Mouse (Mus musculus) forebrain, embryonic 15.5 days (tissue): Measurements from ENCODE around the gene Tssk1. TPM values are rescaled to one million over a fixed set of nuclear protein-coding genes. Genes with fewer than 3 reads are reported as not detected.

Source experiments
- ATAC-seq: fragments of 200-750 bp; cut with Nextera tagmentation; replicated peaks from 2 replicates; pipeline ENCODE4 v1.8.0; 2017; ENCODE audit warnings: mild to moderate bottlenecking, moderate TSS enrichment, moderate library complexity
- H3K27ac ChIP-seq: fragments of 300-500 bp; sonication (generic); replicated peaks from 2 replicates; pipeline ENCODE4 v1.5.1; 2015; ENCODE audit warnings: mild to moderate bottlenecking, inconsistent platforms
- H3K27me3 ChIP-seq: fragments of 300-500 bp; sonication (generic); 2 replicates; pipeline ENCODE4 v1.6.1; 2015; ENCODE audit warnings: inconsistent platforms
- H3K36me3 ChIP-seq: fragments of 300-500 bp; sonication (generic); 2 replicates; pipeline ENCODE4 v1.6.1; 2015; ENCODE audit warnings: mild to moderate bottlenecking, inconsistent platforms
- H3K4me1 ChIP-seq: fragments of 300-500 bp; sonication (generic); 2 replicates; pipeline ENCODE4 v1.6.1; 2015; ENCODE audit warnings: inconsistent platforms
- H3K4me2 ChIP-seq: fragments of 300-500 bp; sonication (generic); replicated peaks from 2 replicates; pipeline ENCODE4 v1.6.1; 2015; ENCODE audit warnings: mild to moderate bottlenecking, inconsistent platforms
- H3K4me3 ChIP-seq: fragments of 300-500 bp; sonication (generic); 2 replicates; pipeline ENCODE4 v1.5.1; 2015; ENCODE audit warnings: mild to moderate bottlenecking, inconsistent platforms
- H3K9ac ChIP-seq: fragments of 300-500 bp; sonication (generic); replicated peaks from 2 replicates; pipeline ENCODE4 v1.6.1; 2015; ENCODE audit warnings: mild to moderate bottlenecking, inconsistent platforms
- H3K9me3 ChIP-seq: fragments of 300-500 bp; sonication (generic); 2 replicates; pipeline ENCODE4 v1.6.1; 2016; ENCODE audit warnings: inconsistent platforms
- WGBS: fragments of 180-500 bp; shearing (Covaris S2); methylation state at CpG from one replicate; pipeline ENCODE4 v1.1.7; 2015; ENCODE audit warnings: mixed read lengths; 5-methylcytosine and 5-hydroxymethylcytosine counted together
- polyA plus RNA-seq: library from polyadenylated mRNA; unstranded; fragments of >200 nt; fragmentation: Nextera tagmentation; extraction: Ambion mirVana; gene quantifications from 2 replicates; pipeline ENCODE4 v1.2.1, GENCODE M21; 2015

Tssk1 gene
- polyA plus RNA-seq, 1 experiment from 2014 or later = 0.09 TPM

- Histone ChIP-seq H3K4me1 (no peaks in the 10 kb centered on the region), H3K27ac (no peak overlapping the region), H3K36me3 (peaks cover 21% of the 10 kb centered on the region; the same call in 1 of the 2 replicates), H3K4me3 (no peak overlapping the region), H3K27me3 (no peaks in the 10 kb centered on the region), H3K4me2 (no peak overlapping the region), H3K9ac (no peak overlapping the region), H3K9me3 (no peaks in the 10 kb centered on the region)
- WGBS = 93% methylated on average over 4 of the region's 4 CpGs
- ATAC-seq = no peak
These were observed 18.8 kb upstream of the Tssk1 start for GRCm38 (mm10) chr16:17875174-17875573.

GRCm38 (mm10) chr16:17876096-17876495 lies 17.9 kb upstream of the Tssk1 start:
- WGBS = 95% methylated on average over 1 of the region's 1 CpGs
- H3K9ac ChIP-seq = no peak overlapping the region
- H3K27ac ChIP-seq = no peak overlapping the region
- peaks cover 12% of the 10 kb centered on the region; the same call in 1 of the 2 replicates for H3K36me3 ChIP-seq
- no peak overlapping the region for H3K4me2 ChIP-seq
- no peaks in the 10 kb centered on the region for H3K27me3 ChIP-seq
- H3K9me3 ChIP-seq = no peaks in the 10 kb centered on the region
- no peaks in the 10 kb centered on the region for H3K4me1 ChIP-seq
- no peak overlapping the region for H3K4me3 ChIP-seq
- ATAC-seq = no peak

GRCm38 (mm10) chr16:17879571-17879970 lies 14.5 kb upstream of the Tssk1 start:
- Histone ChIP-seq H3K9ac (no peak overlapping the region), H3K27ac (no peak overlapping the region), H3K36me3 (no peaks in the 10 kb centered on the region; the same call in 1 of the 2 replicates), H3K27me3 (no peaks in the 10 kb centered on the region), H3K4me3 (no peak overlapping the region), H3K9me3 (no peaks in the 10 kb centered on the region), H3K4me1 (no peaks in the 10 kb centered on the region), H3K4me2 (no peak overlapping the region)
- WGBS = 97% methylated on average over 4 of the region's 4 CpGs
- ATAC-seq = no peak

- Histone ChIP-seq H3K27me3 (no peaks in the 10 kb centered on the region), H3K27ac (no peak overlapping the region), H3K4me3 (no peak overlapping the region), H3K4me1 (no peaks in the 10 kb centered on the region), H3K36me3 (no peaks in the 10 kb centered on the region; the same call in 1 of the 2 replicates), H3K9me3 (no peaks in the 10 kb centered on the region), H3K9ac (no peak overlapping the region), H3K4me2 (no peak overlapping the region)
- no peak for ATAC-seq
These were observed 11.8 kb upstream of the Tssk1 start for GRCm38 (mm10) chr16:17882196-17882595.

GRCm38 (mm10) chr16:17884116-17884515 lies 9.9 kb upstream of the Tssk1 start:
- Histone ChIP-seq H3K9ac (no peak overlapping the region), H3K27ac (no peak overlapping the region), H3K36me3 (no peaks in the 10 kb centered on the region; the same call in 1 of the 2 replicates), H3K4me1 (no peaks in the 10 kb centered on the region), H3K27me3 (no peaks in the 10 kb centered on the region), H3K9me3 (no peaks in the 10 kb centered on the region), H3K4me2 (no peak overlapping the region), H3K4me3 (no peak overlapping the region)
- ATAC-seq = no peak
- WGBS = 90% methylated on average over 6 of the region's 6 CpGs

GRCm38 (mm10) chr16:17889689-17890341 lies 4.2 kb upstream of the Tssk1 start:
- Histone ChIP-seq H3K4me2 (peak overlapping the region; percentile 84), H3K4me1 (peaks cover 27% of the 10 kb centered on the region), H3K9me3 (no peaks in the 10 kb centered on the region), H3K27me3 (no peaks in the 10 kb centered on the region), H3K36me3 (no peaks in the 10 kb centered on the region), H3K27ac (no peak overlapping the region), H3K9ac (peak overlapping the region; percentile 100), H3K4me3 (peak overlapping the region; percentile 96)
- no peak for ATAC-seq
- 81% methylated on average over 6 of the region's 6 CpGs for WGBS

- Histone ChIP-seq H3K27me3 (no peaks in the 10 kb centered on the region), H3K4me1 (peaks cover 27% of the 10 kb centered on the region), H3K9me3 (no peaks in the 10 kb centered on the region), H3K36me3 (no peaks in the 10 kb centered on the region), H3K9ac (peak overlapping the region; percentile 100), H3K4me2 (peak overlapping the region; percentile 84), H3K27ac (peak overlapping the region; percentile 96; the same call in 1 of the 2 replicates), H3K4me3 (peak overlapping the region; percentile 96)
- WGBS = 45% methylated on average over 2 of the region's 2 CpGs
- ATAC-seq = no peak
These were observed 3.7 kb upstream of the Tssk1 start for GRCm38 (mm10) chr16:17890342-17890727.

GRCm38 (mm10) chr16:17890917-17891566 lies 3.0 kb upstream of the Tssk1 start:
- H3K4me2 ChIP-seq = peak overlapping the region; percentile 84
- no peaks in the 10 kb centered on the region for H3K9me3 ChIP-seq
- H3K27ac ChIP-seq = peak overlapping the region; percentile 96
- peak overlapping the region; percentile 96 for H3K4me3 ChIP-seq
- no peaks in the 10 kb centered on the region for H3K27me3 ChIP-seq
- H3K4me1 ChIP-seq = peaks cover 27% of the 10 kb centered on the region
- H3K36me3 ChIP-seq = no peaks in the 10 kb centered on the region
- peak; percentile 71 for ATAC-seq
- WGBS = under 1% methylated on average over 43 of the region's 44 CpGs
- peak overlapping the region; percentile 100 for H3K9ac ChIP-seq

GRCm38 (mm10) chr16:17891567-17891959 lies 2.5 kb upstream of the Tssk1 start, which contains the start of gene Gm20518:
Gene Gm20518, minus strand, starts transcription at chr16:17891671.
- H3K27me3 ChIP-seq = no peaks in the 10 kb centered on the region

GRCm38 (mm10) chr16:17892606-17893005 lies 1.4 kb upstream of the Tssk1 start:
- 0 out of 2 replicates have a peak overlapping the region, but pooled peaks have one; percentile 51 for H3K27ac ChIP-seq

More at GRCm38 (mm10) chr16:17891567-17891959, 2.5 kb upstream of the Tssk1 start, which contains the start of gene Gm20518:
- peak; percentile 97 for ATAC-seq
- H3K4me1 ChIP-seq = peaks cover 27% of the 10 kb centered on the region
- H3K9me3 ChIP-seq = no peaks in the 10 kb centered on the region
- peak within 1 kb of the TSS; percentile 100 for H3K9ac ChIP-seq
- H3K27ac ChIP-seq = peak within 1 kb of the TSS; percentile 96
- peak within 1 kb of the TSS; percentile 84 for H3K4me2 ChIP-seq
- under 1% methylated on average over 38 of the region's 38 CpGs for WGBS
- H3K4me3 ChIP-seq = peak within 1 kb of the TSS; percentile 96
- H3K36me3 ChIP-seq = no peaks in the 10 kb centered on the region

GRCm38 (mm10) chr16:17896091-17896490 lies 2.1 kb downstream of the Tssk1 start:
- Histone ChIP-seq H3K36me3 (peaks cover 26% of the 10 kb centered on the region), H3K4me3 (no peak overlapping the region), H3K9me3 (no peaks in the 10 kb centered on the region), H3K4me2 (no peak overlapping the region), H3K27ac (no peak overlapping the region), H3K9ac (no peak overlapping the region), H3K27me3 (no peaks in the 10 kb centered on the region), H3K4me1 (peaks cover 10% of the 10 kb centered on the region)
- no peak for ATAC-seq

More at GRCm38 (mm10) chr16:17892606-17893005, 1.4 kb upstream of the Tssk1 start:
- no peak overlapping the region for H3K4me2 ChIP-seq
- H3K27me3 ChIP-seq = no peaks in the 10 kb centered on the region
- no peaks in the 10 kb centered on the region for H3K9me3 ChIP-seq
- no peak overlapping the region for H3K4me3 ChIP-seq
- 43% methylated on average over 3 of the region's 3 CpGs for WGBS
- no peak for ATAC-seq
- no peaks in the 10 kb centered on the region for H3K36me3 ChIP-seq
- H3K9ac ChIP-seq = no peak overlapping the region
- H3K4me1 ChIP-seq = peaks cover 27% of the 10 kb centered on the region

- ATAC-seq = no peak
- 91% methylated on average over 14 of the region's 14 CpGs for WGBS
- Histone ChIP-seq H3K4me1 (no peaks in the 10 kb centered on the region), H3K27ac (no peak within 1 kb of the TSS), H3K36me3 (peaks cover 50% of the 10 kb centered on the region), H3K4me2 (no peak within 1 kb of the TSS), H3K4me3 (no peak within 1 kb of the TSS), H3K27me3 (no peaks in the 10 kb centered on the region), H3K9me3 (no peaks in the 10 kb centered on the region), H3K9ac (no peak within 1 kb of the TSS)
These were observed 4.4 kb downstream of the Tssk1 start, which contains the start of the genes Dgcr2 and Tssk2 for GRCm38 (mm10) chr16:17898462-17898861. Gene Dgcr2, minus strand, starts transcription at chr16:17898562. Gene Tssk2, plus strand, starts transcription at chr16:17898637.
